Mouse (Mus musculus): ENCODE measurements around the gene Adh1. TPM values are rescaled to one million over a fixed set of nuclear protein-coding genes. Genes with fewer than 3 reads are reported as not detected.

The Adh1 gene
- polyA plus RNA-seq, 1 experiment, result 1.8 TPM

DNA sequence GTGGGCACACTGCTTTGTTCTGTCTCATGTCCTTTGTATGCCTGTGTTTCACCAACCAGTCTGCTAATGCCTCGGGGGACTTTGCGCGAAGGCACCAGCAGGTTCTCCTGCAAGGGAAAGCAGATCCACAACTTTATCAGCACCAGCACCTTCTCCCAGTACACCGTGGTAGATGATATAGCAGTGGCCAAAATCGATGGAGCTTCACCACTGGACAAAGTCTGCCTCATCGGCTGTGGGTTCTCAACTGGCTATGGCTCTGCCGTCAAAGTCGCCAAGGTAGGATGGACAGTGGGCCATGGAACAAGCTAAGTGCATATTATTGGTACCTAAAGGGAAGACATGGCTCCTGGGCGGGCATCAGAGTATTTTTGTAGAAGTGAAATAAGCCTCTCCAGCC, 21.8 kb downstream of the Adh1 start:
- no peaks in the 10 kb centered on the region for H3K4me1 ChIP-seq (ENCODE audit: control insufficient read depth, insufficient read depth, insufficient read length)
- TF ChIP-seq CTCF (IDR thresholded peaks at IDR 0.05; ENCODE audit: extremely low read depth, insufficient read depth, insufficient read length, insufficient replicate concordance) (no peak), POLR2A (IDR thresholded peaks at IDR 0.05; ENCODE audit: low read depth, low read length) (no peak)
- DNase-seq (ENCODE audit: low read depth in 1 of 2, low spot score in 2 of 2), result no peak
- no peak overlapping the region for H3K4me3 ChIP-seq (ENCODE audit: extremely low read depth, insufficient read depth, insufficient read length)
- no peaks in the 10 kb centered on the region for H3K27me3 ChIP-seq (ENCODE audit: control insufficient read depth, insufficient read depth, low read length)
- H3K36me3 ChIP-seq (ENCODE audit: control insufficient read depth, insufficient read depth, low read length), result no peaks in the 10 kb centered on the region
- H3K27ac ChIP-seq (ENCODE audit: insufficient read depth, low read length), result no peak overlapping the region
- 93% methylated on average over 9 of the region's 9 CpGs for WGBS

DNA sequence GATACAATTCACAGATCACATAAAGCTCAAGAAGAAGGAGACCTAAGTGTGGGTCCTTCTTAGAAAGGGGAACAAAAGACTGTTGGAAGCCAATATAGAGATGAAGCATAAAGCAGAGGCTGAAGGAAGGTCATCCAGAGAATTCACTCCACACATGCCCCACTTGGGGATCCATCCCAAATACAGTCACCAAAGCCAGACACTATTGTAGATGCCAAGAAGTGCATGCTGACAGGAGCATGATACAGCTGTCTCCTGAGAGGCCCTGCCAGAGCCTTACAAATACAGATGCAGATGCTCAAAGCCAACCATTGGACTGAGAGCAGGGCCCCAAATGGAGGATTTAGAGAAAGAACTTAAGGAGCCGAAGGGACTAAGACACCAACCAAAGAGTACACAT, 23.0 kb downstream of the Adh1 start:
- Histone ChIP-seq H3K27me3 (ENCODE audit: control insufficient read depth, insufficient read depth, low read length) (no peaks in the 10 kb centered on the region), H3K4me3 (ENCODE audit: extremely low read depth, insufficient read depth, insufficient read length) (no peak overlapping the region), H3K27ac (ENCODE audit: insufficient read depth, low read length) (no peak overlapping the region), H3K4me1 (ENCODE audit: control insufficient read depth, insufficient read depth, insufficient read length) (no peaks in the 10 kb centered on the region), H3K36me3 (ENCODE audit: control insufficient read depth, insufficient read depth, low read length) (no peaks in the 10 kb centered on the region)
- TF ChIP-seq POLR2A (IDR thresholded peaks at IDR 0.05; ENCODE audit: low read depth, low read length), result no peak
- no peak for TF ChIP-seq CTCF (IDR thresholded peaks at IDR 0.05; ENCODE audit: extremely low read depth, insufficient read depth, insufficient read length, insufficient replicate concordance)
- no peak for DNase-seq (ENCODE audit: low read depth in 1 of 2, low spot score in 2 of 2)
- 86% methylated on average over 1 of the region's 1 CpGs for WGBS

DNA sequence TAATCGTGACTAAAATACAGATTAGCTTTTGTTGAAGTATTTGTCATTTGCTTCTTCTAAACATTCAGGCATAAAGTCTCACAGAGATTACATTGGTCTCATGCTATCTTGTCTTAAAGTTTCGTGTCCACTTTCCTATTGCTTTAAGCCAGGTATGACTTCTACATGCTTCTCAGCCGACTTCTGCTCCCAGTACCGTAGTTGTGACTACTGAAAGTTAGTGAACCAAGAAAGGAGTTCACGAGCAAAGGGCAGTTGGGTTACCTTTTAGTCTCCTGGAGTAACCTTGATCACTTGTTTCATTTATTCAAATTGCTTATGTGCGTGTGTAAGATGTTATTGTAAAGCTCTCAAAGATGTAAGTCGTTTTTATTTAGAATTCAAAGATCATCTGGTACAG, 25.2 kb downstream of the Adh1 start:
- no peak for DNase-seq (ENCODE audit: low read depth in 1 of 2, low spot score in 2 of 2)
- H3K36me3 ChIP-seq (ENCODE audit: control insufficient read depth, insufficient read depth, low read length), result no peaks in the 10 kb centered on the region
- no peak overlapping the region for H3K4me3 ChIP-seq (ENCODE audit: extremely low read depth, insufficient read depth, insufficient read length)
- no peak overlapping the region for H3K27ac ChIP-seq (ENCODE audit: insufficient read depth, low read length)
- TF ChIP-seq POLR2A (IDR thresholded peaks at IDR 0.05; ENCODE audit: low read depth, low read length) (no peak), CTCF (IDR thresholded peaks at IDR 0.05; ENCODE audit: extremely low read depth, insufficient read depth, insufficient read length, insufficient replicate concordance) (no peak)
- H3K27me3 ChIP-seq (ENCODE audit: control insufficient read depth, insufficient read depth, low read length), result no peaks in the 10 kb centered on the region
- H3K4me1 ChIP-seq (ENCODE audit: control insufficient read depth, insufficient read depth, insufficient read length), result no peaks in the 10 kb centered on the region
- WGBS, result 91% methylated on average over 7 of the region's 7 CpGs

DNA sequence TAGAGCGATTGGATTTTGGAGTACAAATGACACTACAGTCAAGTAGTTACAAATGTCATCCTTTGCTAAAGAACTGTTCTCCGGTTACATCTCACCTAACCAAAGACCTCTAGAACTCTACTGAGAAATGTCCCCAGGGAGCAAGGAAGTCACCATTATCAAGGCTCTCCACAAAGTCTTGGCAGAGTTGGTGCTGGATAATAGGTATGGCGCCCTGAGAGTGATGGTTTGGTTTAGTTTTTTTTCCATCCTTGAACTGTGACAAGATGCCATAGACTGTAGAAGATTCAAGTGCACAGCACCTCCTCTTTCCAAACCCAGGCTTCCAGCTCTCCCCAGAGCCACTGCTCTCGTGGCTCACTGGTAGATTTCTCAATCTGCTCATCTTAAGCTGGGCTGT, 26.9 kb downstream of the Adh1 start:
- no peaks in the 10 kb centered on the region for H3K4me1 ChIP-seq (ENCODE audit: control insufficient read depth, insufficient read depth, insufficient read length)
- no peak overlapping the region for H3K4me3 ChIP-seq (ENCODE audit: extremely low read depth, insufficient read depth, insufficient read length)
- H3K27ac ChIP-seq (ENCODE audit: insufficient read depth, low read length), result no peak overlapping the region
- H3K27me3 ChIP-seq (ENCODE audit: control insufficient read depth, insufficient read depth, low read length), result no peaks in the 10 kb centered on the region
- DNase-seq (ENCODE audit: low read depth in 1 of 2, low spot score in 2 of 2), result no peak
- WGBS, result 82% methylated on average over 4 of the region's 4 CpGs
- TF ChIP-seq CTCF (IDR thresholded peaks at IDR 0.05; ENCODE audit: extremely low read depth, insufficient read depth, insufficient read length, insufficient replicate concordance) (no peak), POLR2A (IDR thresholded peaks at IDR 0.05; ENCODE audit: low read depth, low read length) (no peak)
- no peaks in the 10 kb centered on the region for H3K36me3 ChIP-seq (ENCODE audit: control insufficient read depth, insufficient read depth, low read length)

DNA sequence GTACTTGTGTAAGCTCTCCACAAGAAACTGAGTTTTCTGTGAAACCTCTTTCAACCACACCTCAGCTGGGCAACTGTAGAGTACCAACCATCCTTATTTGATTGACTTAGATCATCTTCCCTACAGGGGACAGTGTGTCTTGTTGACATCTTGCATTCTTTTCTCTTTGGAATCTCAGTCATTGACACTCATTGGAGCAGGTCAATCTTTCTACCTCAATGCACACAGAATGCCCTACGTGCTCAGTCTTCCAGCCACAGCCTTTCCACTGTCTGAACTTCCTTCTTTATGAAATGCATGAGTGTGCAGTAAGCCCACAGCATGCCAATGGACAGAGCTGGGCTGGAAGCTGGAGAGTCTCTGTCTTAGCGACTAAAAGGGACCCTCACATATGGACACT, 29.9 kb downstream of the Adh1 start:
- WGBS, result 77% methylated on average over 2 of the region's 2 CpGs
- DNase-seq (ENCODE audit: low read depth in 1 of 2, low spot score in 2 of 2), result no peak

DNA sequence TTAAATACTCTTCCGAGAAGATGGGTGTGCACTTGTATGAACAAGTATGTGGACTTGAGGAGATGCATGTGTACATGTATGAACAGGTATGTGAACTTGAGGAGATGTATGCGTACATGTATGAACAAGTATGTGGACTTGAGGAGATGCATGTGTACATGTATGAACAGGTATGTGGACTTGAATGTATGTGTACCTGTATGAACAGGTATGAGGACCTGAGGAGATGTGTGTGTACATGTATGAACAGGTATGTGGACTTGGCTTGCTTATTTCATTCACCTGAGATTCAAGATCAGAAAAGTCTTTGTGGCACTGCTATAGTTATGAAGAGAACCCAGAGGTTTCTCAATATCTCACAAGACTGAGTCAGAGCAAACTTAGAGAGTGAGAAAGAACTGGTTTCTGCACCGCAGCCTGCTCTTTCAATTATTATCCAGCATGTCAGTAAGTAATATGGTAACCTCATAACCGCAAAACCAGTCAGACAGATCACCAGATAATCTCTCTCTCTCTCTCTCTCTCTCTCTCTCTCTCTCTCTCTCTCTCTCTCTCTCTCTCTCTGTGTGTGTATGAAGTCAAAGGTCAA, 30.8 kb downstream of the Adh1 start:
- Histone ChIP-seq H3K36me3 (ENCODE audit: control insufficient read depth, insufficient read depth, low read length) (no peaks in the 10 kb centered on the region), H3K4me3 (ENCODE audit: extremely low read depth, insufficient read depth, insufficient read length) (no peak overlapping the region), H3K4me1 (ENCODE audit: control insufficient read depth, insufficient read depth, insufficient read length) (no peaks in the 10 kb centered on the region), H3K27me3 (ENCODE audit: control insufficient read depth, insufficient read depth, low read length) (no peaks in the 10 kb centered on the region), H3K27ac (ENCODE audit: insufficient read depth, low read length) (no peak overlapping the region)
- DNase-seq (ENCODE audit: low read depth in 1 of 2, low spot score in 2 of 2), result no peak
- TF ChIP-seq CTCF (IDR thresholded peaks at IDR 0.05; ENCODE audit: extremely low read depth, insufficient read depth, insufficient read length, insufficient replicate concordance) (no peak), POLR2A (IDR thresholded peaks at IDR 0.05; ENCODE audit: low read depth, low read length) (no peak)
- WGBS, result 91% methylated on average over 4 of the region's 4 CpGs

More for the DNA sequence above, 29.9 kb downstream of the Adh1 start:
- Histone ChIP-seq H3K27ac (ENCODE audit: insufficient read depth, low read length) (no peak overlapping the region), H3K4me3 (ENCODE audit: extremely low read depth, insufficient read depth, insufficient read length) (no peak overlapping the region), H3K36me3 (ENCODE audit: control insufficient read depth, insufficient read depth, low read length) (no peaks in the 10 kb centered on the region), H3K4me1 (ENCODE audit: control insufficient read depth, insufficient read depth, insufficient read length) (no peaks in the 10 kb centered on the region), H3K27me3 (ENCODE audit: control insufficient read depth, insufficient read depth, low read length) (no peaks in the 10 kb centered on the region)
- no peak for TF ChIP-seq CTCF (IDR thresholded peaks at IDR 0.05; ENCODE audit: extremely low read depth, insufficient read depth, insufficient read length, insufficient replicate concordance)
- TF ChIP-seq POLR2A (IDR thresholded peaks at IDR 0.05; ENCODE audit: low read depth, low read length), result no peak

DNA sequence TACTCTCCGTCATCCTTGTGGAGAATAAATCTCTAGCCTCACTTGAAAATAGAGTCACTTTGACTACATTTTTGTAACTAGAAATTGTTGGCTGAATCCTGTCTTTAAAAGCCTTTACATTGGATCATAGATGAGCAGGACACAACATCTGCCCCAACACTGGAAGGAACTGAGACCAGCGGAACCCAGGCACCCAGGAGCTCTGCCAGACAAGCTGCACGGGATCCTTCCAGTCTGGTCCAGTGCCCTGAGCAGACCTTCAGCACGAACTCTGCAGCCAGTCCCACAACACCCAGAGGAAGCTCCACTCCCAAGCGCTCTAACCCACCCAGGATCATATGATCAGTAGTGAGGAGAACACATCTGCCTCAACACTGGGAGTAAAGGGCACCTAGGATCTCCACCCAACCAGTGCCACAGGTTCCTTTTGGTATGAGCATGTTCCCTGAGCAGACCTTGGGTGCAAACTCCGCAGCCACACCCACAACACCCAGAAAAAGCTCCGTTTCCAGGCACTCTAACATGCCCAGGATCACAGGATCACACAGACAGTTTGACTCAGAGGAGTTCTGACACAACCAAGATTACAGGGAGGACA, 32.6 kb downstream of the Adh1 start:
- Histone ChIP-seq H3K36me3 (ENCODE audit: control insufficient read depth, insufficient read depth, low read length) (no peaks in the 10 kb centered on the region), H3K27ac (ENCODE audit: insufficient read depth, low read length) (no peak overlapping the region), H3K4me3 (ENCODE audit: extremely low read depth, insufficient read depth, insufficient read length) (no peak overlapping the region), H3K4me1 (ENCODE audit: control insufficient read depth, insufficient read depth, insufficient read length) (no peaks in the 10 kb centered on the region), H3K27me3 (ENCODE audit: control insufficient read depth, insufficient read depth, low read length) (no peaks in the 10 kb centered on the region)
- no peak for DNase-seq (ENCODE audit: low read depth in 1 of 2, low spot score in 2 of 2)
- WGBS, result 89% methylated on average over 7 of the region's 7 CpGs
- no peak for TF ChIP-seq CTCF (IDR thresholded peaks at IDR 0.05; ENCODE audit: extremely low read depth, insufficient read depth, insufficient read length, insufficient replicate concordance)
- no peak for TF ChIP-seq POLR2A (IDR thresholded peaks at IDR 0.05; ENCODE audit: low read depth, low read length)

All from spleen, adult 2 months (tissue).